Mouse (Mus musculus) midbrain, embryonic 16.5 days (tissue): ENCODE data around the gene Vmn2r104. TPM values are rescaled to one million over a fixed set of nuclear protein-coding genes. Genes with fewer than 3 reads are reported as not detected.

Experiments
- ATAC-seq: fragments of 200-750 bp; cut with Nextera tagmentation; 2 replicates; pipeline ENCODE4 v1.8.0; 2017; ENCODE audit warnings: moderate TSS enrichment
- H3K27ac ChIP-seq: fragments of 300-500 bp; sonication (generic); 2 replicates; pipeline ENCODE4 v1.5.1; 2014; ENCODE audit warnings: mild to moderate bottlenecking, low read length, mixed read lengths
- H3K27me3 ChIP-seq: fragments of 300-500 bp; sonication (generic); 2 replicates; pipeline ENCODE4 v1.6.1; 2014; ENCODE audit warnings: low read depth, low read length, mixed read lengths; ENCODE audit not compliant: control insufficient read depth, insufficient read depth
- H3K36me3 ChIP-seq: fragments of 300-500 bp; sonication (generic); 2 replicates; pipeline ENCODE4 v1.6.1; 2014; ENCODE audit warnings: mild to moderate bottlenecking, low read length, moderate library complexity, mixed read lengths; ENCODE audit not compliant: control insufficient read depth, insufficient read depth
- H3K4me1 ChIP-seq: fragments of 300-500 bp; sonication (generic); 2 replicates; pipeline ENCODE4 v1.6.1; 2014; ENCODE audit warnings: mild to moderate bottlenecking, low read length, mixed read lengths; ENCODE audit not compliant: control insufficient read depth, insufficient read depth
- H3K4me2 ChIP-seq: fragments of 300-500 bp; sonication (generic); 2 replicates; pipeline ENCODE4 v1.6.1; 2014; ENCODE audit warnings: mild to moderate bottlenecking, low read length, mixed read lengths
- H3K4me3 ChIP-seq: fragments of 300-500 bp; sonication (generic); 2 replicates; pipeline ENCODE4 v1.5.1; 2014; ENCODE audit warnings: low read depth, mild to moderate bottlenecking, low read length, moderate library complexity, mixed read lengths
- H3K9ac ChIP-seq: fragments of 300-500 bp; sonication (generic); 2 replicates; pipeline ENCODE4 v1.6.1; 2014; ENCODE audit warnings: low read depth, low read length, mixed read lengths
- H3K9me3 ChIP-seq: fragments of 300-500 bp; sonication (generic); replicated peaks from 2 replicates; pipeline ENCODE4 v1.6.1; 2014; ENCODE audit warnings: mild to moderate bottlenecking, low read length, mixed read lengths; ENCODE audit not compliant: control insufficient read depth, poor library complexity, severe bottlenecking
- WGBS: fragments of 180-500 bp; shearing (Covaris S2); extraction: QIAGEN DNeasy Blood & Tissue Kit; methylation state at CpG from one replicate; pipeline ENCODE4 v1.1.7; 2014; 5-methylcytosine and 5-hydroxymethylcytosine counted together
- polyA plus RNA-seq: library from polyadenylated mRNA; unstranded; fragments of >200 nt; fragmentation: Nextera tagmentation; extraction: Ambion mirVana; gene quantifications from 2 replicates; pipeline ENCODE4 v1.2.1, GENCODE M21; 2015

Vmn2r104 gene
- not detected in 2 replicates for polyA plus RNA-seq

GRCm38 (mm10) chr17:20048236-20048635, at the start of gene Vmn2r104:
Vmn2r104 (minus strand) TSS chr17:20048336.
- H3K27ac ChIP-seq: no peak within 1 kb of the TSS
- no peaks in the 10 kb centered on the region for H3K27me3 ChIP-seq
- peaks cover 24% of the 10 kb centered on the region for H3K9me3 ChIP-seq
- H3K9ac ChIP-seq: no peak within 1 kb of the TSS
- ATAC-seq: no peak
- no peaks in the 10 kb centered on the region for H3K4me1 ChIP-seq
- H3K4me3 ChIP-seq: no peak within 1 kb of the TSS
- H3K36me3 ChIP-seq: no peaks in the 10 kb centered on the region
- no peak within 1 kb of the TSS for H3K4me2 ChIP-seq
- 88% methylated on average over 1 of the region's 1 CpGs for WGBS

GRCm38 (mm10) chr17:20074090-20074489, 26.0 kb upstream of the Vmn2r104 start:
- Histone ChIP-seq H3K4me2 (no peak overlapping the region), H3K4me1 (no peaks in the 10 kb centered on the region), H3K36me3 (no peaks in the 10 kb centered on the region), H3K27ac (no peak overlapping the region), H3K27me3 (no peaks in the 10 kb centered on the region), H3K9me3 (peaks cover 5% of the 10 kb centered on the region), H3K9ac (no peak overlapping the region), H3K4me3 (no peak overlapping the region)
- ATAC-seq: no peak
- WGBS: 74% methylated on average over 6 of the region's 6 CpGs

GRCm38 (mm10) chr17:20071656-20072396, 23.7 kb upstream of the Vmn2r104 start:
- Histone ChIP-seq H3K4me2 (no peak overlapping the region), H3K4me3 (no peak overlapping the region), H3K27ac (no peak overlapping the region), H3K9me3 (peaks cover 6% of the 10 kb centered on the region; the same call in 1 of the 2 replicates), H3K4me1 (no peaks in the 10 kb centered on the region), H3K36me3 (no peaks in the 10 kb centered on the region), H3K27me3 (no peaks in the 10 kb centered on the region), H3K9ac (no peak overlapping the region)
- ATAC-seq: no peak
- 91% methylated on average over 4 of the region's 4 CpGs for WGBS

Other genes starting within 250 kb of the Vmn2r104 start
- gene Fpr-rs7, start 65.9 kb upstream of the Vmn2r104 start, polyA plus RNA-seq: not detected in 2 replicates
- not detected in 2 replicates for gene Fpr-rs6, start 134.8 kb upstream of the Vmn2r104 start, polyA plus RNA-seq
- gene Vmn2r105, start 186.7 kb upstream of the Vmn2r104 start, polyA plus RNA-seq: not detected in 2 replicates
- not detected in 2 replicates for gene Vmn2r106, start 237.2 kb upstream of the Vmn2r104 start, polyA plus RNA-seq